Mouse (Mus musculus) cortical plate, adult 2 months (tissue): ENCODE results near the gene Rps17.

ENCODE experiments used
- CTCF ChIP-seq: fragments of 200-500 bp; IDR thresholded peaks from 2 replicates; pipeline ENCODE4 v1.5.1; 2011; ENCODE audit warnings: mild to moderate bottlenecking, control low read depth, low read length; ENCODE audit not compliant: insufficient read depth; ENCODE audit errors: extremely low read depth
- POLR2A ChIP-seq: fragments of 200-500 bp; IDR thresholded peaks from 2 replicates; pipeline ENCODE4 v1.6.1; 2011; ENCODE audit warnings: mild to moderate bottlenecking, low read length, control low read depth; ENCODE audit not compliant: insufficient read depth; ENCODE audit errors: extremely low read depth

DNA sequence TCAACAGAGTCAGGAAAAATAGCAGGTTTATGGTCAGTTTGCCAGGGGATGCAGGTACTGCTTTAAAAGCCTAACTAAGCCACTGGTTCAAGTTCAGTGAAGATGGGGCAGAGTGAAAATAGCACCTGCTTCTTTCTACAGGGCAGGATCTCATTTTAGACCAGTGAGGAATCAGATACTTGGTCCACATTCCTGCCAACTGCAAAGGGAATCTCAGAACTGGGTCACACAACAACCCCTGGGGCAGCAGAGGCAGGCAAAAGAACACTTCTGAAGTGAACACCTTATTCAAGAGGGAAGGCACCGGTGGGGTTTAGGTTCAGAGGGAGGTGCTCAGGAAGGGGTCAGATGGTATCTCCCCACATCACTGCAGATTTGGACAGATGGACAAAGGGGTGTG, 11.3 kb upstream of the Rps17 start:
- TF ChIP-seq CTCF, result no peak
- no peak for TF ChIP-seq POLR2A
